Mouse (Mus musculus) heart, embryonic 16.5 days (tissue): ENCODE measurements around the gene Hcn3. TPM values are rescaled to one million over a fixed set of nuclear protein-coding genes. Genes with fewer than 3 reads are reported as not detected.

Source experiments
- ATAC-seq: fragments of 200-750 bp; cut with Nextera tagmentation; replicated peaks from 2 replicates; pipeline ENCODE4 v1.8.0; 2017; ENCODE audit warnings: moderate number of reproducible peaks; ENCODE audit not compliant: insufficient read depth, low FRiP score; ENCODE audit errors: extremely low read depth
- H3K27ac ChIP-seq: fragments of 300-500 bp; sonication (generic); 2 replicates; pipeline ENCODE4 v1.5.1; 2014; ENCODE audit warnings: mild to moderate bottlenecking, low read length, control low read depth, moderate library complexity
- H3K27me3 ChIP-seq: fragments of 300-500 bp; sonication (generic); 2 replicates; pipeline ENCODE4 v1.6.1; 2014; ENCODE audit warnings: low read length, mixed read lengths; ENCODE audit not compliant: control insufficient read depth, insufficient read depth
- H3K36me3 ChIP-seq: fragments of 300-500 bp; sonication (generic); 2 replicates; pipeline ENCODE4 v1.6.1; 2014; ENCODE audit not compliant: control insufficient read depth, insufficient read depth
- H3K4me1 ChIP-seq: fragments of 300-500 bp; sonication (generic); 2 replicates; pipeline ENCODE4 v1.6.1; 2014; ENCODE audit warnings: low read length, mixed read lengths; ENCODE audit not compliant: control insufficient read depth, insufficient read depth
- H3K4me2 ChIP-seq: fragments of 300-500 bp; sonication (generic); 2 replicates; pipeline ENCODE4 v1.6.1; 2014; ENCODE audit warnings: low read depth, mild to moderate bottlenecking, control low read depth, low read length
- H3K4me3 ChIP-seq: fragments of 300-500 bp; sonication (generic); 2 replicates; pipeline ENCODE4 v1.5.1; 2014; ENCODE audit warnings: mild to moderate bottlenecking, control low read depth, low read length
- H3K9ac ChIP-seq: fragments of 300-500 bp; sonication (generic); 2 replicates; pipeline ENCODE4 v1.6.1; 2014; ENCODE audit warnings: low read length, control low read depth
- H3K9me3 ChIP-seq: fragments of 300-500 bp; sonication (generic); replicated peaks from 2 replicates; pipeline ENCODE4 v1.6.1; 2016; ENCODE audit warnings: low read length; ENCODE audit not compliant: control insufficient read depth
- WGBS: fragments of 180-500 bp; shearing (Covaris S2); extraction: QIAGEN DNeasy Blood & Tissue Kit; methylation state at CpG from one replicate; pipeline ENCODE4 v1.1.7; 2014; 5-methylcytosine and 5-hydroxymethylcytosine counted together
- polyA plus RNA-seq: library from polyadenylated mRNA; unstranded; fragments of >200 nt; fragmentation: Nextera tagmentation; extraction: Ambion mirVana; gene quantifications from 2 replicates; pipeline ENCODE4 v1.2.1, GENCODE M21; 2015

Gene Hcn3
- polyA plus RNA-seq, 1 experiment from 2014 or later: 0.76 TPM

DNA sequence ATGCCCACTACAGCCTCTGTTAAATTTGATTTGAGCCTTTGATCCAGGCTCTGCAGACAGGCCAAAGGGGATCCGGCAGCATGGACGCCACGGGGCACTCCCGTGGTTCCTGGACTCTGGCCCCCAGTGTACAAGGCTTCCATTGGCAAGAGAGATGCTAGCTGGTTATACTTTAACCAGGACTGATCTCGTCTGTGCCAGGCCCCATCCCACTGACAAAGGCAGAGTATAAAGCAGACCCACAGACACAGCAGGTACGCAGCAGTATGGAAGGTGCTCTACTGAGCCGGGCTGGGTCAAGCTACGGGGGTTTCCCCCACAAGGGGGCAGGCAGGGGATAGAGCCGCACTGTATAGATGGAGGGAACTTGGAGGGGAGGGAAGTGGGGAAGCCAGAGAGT, 23.6 kb downstream of the Hcn3 start:
- Histone ChIP-seq H3K27ac (no peak overlapping the region), H3K27me3 (0 out of 2 replicates have a peak, but pooled peaks cover 4% of the 10 kb centered on the region), H3K9me3 (no peaks in the 10 kb centered on the region), H3K4me2 (no peak overlapping the region), H3K9ac (no peak overlapping the region), H3K4me3 (no peak overlapping the region), H3K4me1 (peaks cover 3% of the 10 kb centered on the region; the same call in 1 of the 2 replicates), H3K36me3 (no peaks in the 10 kb centered on the region)
- WGBS: 39% methylated on average over 9 of the region's 9 CpGs
- no peak for ATAC-seq

DNA sequence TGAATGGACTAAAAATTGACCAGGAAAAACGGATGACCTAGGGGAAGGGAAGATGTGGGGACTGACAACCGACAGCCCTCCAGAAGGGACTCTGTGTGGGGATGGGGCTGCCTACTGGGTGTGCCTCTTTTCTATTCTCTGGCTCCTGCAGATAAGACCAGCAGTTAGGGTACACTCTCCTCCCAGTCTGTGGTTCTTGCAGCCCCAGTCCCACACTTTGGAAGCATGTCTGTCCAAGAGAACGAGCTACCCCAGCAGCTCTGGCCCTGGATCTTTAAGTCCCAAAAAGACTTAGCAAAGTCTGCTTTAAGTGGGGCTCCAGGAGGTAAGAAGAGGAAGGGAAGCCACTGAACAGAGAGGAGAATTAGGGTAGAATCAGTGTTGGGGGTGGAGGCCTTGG, 24.0 kb downstream of the Hcn3 start, which contains the start of gene Pklr:
TSS of gene Pklr (plus strand) at position 185 of the 400 bp plus-strand sequence.
- H3K9me3 ChIP-seq: no peaks in the 10 kb centered on the region
- no peak within 1 kb of the TSS for H3K4me2 ChIP-seq
- 52% methylated on average over 3 of the region's 3 CpGs for WGBS
- H3K36me3 ChIP-seq: no peaks in the 10 kb centered on the region
- H3K9ac ChIP-seq: no peak within 1 kb of the TSS
- H3K4me3 ChIP-seq: no peak within 1 kb of the TSS
- no peak for ATAC-seq
- no peak within 1 kb of the TSS for H3K27ac ChIP-seq
- H3K27me3 ChIP-seq: 0 out of 2 replicates have a peak, but pooled peaks cover 4% of the 10 kb centered on the region
- peaks cover 3% of the 10 kb centered on the region; the same call in 1 of the 2 replicates for H3K4me1 ChIP-seq

DNA sequence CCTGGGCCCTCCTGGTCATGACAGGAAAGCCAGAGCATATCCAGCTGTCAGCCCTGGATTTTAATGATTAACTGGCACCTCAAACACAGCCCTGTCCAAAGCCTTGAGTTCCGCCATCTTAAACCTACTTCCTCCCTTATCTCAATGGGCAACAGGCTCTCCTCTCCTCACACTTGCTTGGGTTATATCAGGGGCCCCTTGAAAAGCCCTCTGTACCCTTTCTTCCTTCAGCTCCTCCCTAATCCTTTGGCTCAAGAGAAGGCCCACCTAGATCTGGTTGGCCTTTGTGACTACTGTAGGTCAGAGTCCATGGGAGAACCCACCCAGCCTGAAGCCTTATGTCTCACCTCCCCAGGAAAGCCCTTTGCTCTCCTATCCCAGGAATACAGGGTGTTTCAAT, 26.2 kb downstream of the Hcn3 start:
- H3K27ac ChIP-seq: no peak overlapping the region
- ATAC-seq: no peak

DNA sequence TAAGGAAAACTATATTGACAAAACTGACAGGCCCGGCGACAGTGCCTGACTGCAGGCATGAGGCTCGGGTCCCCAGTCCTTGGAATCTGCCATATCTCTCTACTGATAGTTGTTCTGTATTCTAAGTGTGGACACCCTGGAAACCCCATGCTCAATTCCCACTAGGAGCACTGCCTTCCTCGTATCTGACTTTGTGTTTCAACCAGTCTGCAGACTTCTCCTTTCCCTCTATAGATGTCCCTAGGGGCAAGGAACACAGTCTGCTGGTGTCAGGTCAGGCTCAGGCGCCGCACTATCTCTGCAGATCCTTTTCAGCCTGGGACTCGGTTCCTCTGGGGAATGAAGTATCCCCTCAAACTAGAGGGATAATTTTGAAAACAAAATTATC, 26.9 kb downstream of the Hcn3 start:
- Histone ChIP-seq H3K4me3 (no peak overlapping the region), H3K27me3 (0 out of 2 replicates have a peak, but pooled peaks cover 4% of the 10 kb centered on the region), H3K27ac (no peak overlapping the region), H3K4me1 (peaks cover 3% of the 10 kb centered on the region; the same call in 1 of the 2 replicates), H3K9ac (no peak overlapping the region), H3K36me3 (no peaks in the 10 kb centered on the region), H3K9me3 (no peaks in the 10 kb centered on the region), H3K4me2 (no peak overlapping the region)
- ATAC-seq: no peak
- WGBS: 45% methylated on average over 7 of the region's 7 CpGs

More for the DNA sequence above, 26.2 kb downstream of the Hcn3 start:
- Histone ChIP-seq H3K4me1 (peaks cover 3% of the 10 kb centered on the region; the same call in 1 of the 2 replicates), H3K9ac (no peak overlapping the region), H3K27me3 (0 out of 2 replicates have a peak, but pooled peaks cover 4% of the 10 kb centered on the region), H3K4me3 (no peak overlapping the region), H3K36me3 (no peaks in the 10 kb centered on the region), H3K4me2 (no peak overlapping the region), H3K9me3 (no peaks in the 10 kb centered on the region)
- WGBS: 45% methylated on average over 1 of the region's 1 CpGs

DNA sequence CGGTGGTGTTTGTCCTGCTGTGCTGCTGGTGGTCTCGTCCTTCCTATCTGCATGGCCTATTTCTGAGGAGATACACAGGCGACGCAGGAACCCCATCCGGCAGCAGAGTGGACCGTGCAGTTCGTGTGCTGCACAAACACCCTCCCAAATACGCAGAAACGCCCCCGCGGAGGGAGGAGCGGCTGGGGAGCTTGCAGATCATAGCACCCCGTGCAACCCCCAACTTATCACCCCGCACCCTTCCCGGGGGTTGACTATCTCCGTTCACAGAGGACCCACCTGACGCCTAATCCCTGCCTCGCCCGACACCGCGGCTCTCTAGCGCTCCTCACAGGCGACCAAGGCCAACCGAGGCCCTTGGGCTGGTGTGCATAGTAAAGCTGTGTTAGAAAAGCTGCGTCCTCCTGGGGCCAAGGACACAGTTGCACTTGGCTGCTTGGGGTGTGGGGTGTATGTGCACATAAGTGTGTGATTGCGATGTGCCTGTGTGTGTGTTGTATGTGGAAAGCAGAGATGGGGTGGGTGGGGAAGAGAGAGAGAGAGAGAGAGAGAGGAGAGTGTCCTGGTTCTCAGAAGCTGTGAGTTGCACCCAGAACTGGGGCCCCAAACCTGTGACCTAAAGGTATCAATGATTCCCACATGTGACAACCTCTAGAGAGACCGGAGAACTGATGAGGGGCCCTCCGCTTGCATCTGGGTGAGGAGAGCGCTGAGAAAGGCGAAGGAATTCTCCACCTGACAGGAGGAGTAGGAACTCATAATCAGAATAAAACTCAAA, 27.5 kb downstream of the Hcn3 start:
- Histone ChIP-seq H3K4me2 (peak overlapping the region; percentile 70), H3K9me3 (no peaks in the 10 kb centered on the region), H3K27ac (no peak overlapping the region), H3K4me1 (peaks cover 3% of the 10 kb centered on the region; the same call in 1 of the 2 replicates), H3K36me3 (no peaks in the 10 kb centered on the region), H3K27me3 (0 out of 2 replicates have a peak, but pooled peaks cover 4% of the 10 kb centered on the region), H3K4me3 (peak overlapping the region; percentile 41), H3K9ac (peak overlapping the region; percentile 56)
- ATAC-seq: peak; percentile 45; the same call in 1 of the 2 replicates
- WGBS: 15% methylated on average over 30 of the region's 30 CpGs

DNA sequence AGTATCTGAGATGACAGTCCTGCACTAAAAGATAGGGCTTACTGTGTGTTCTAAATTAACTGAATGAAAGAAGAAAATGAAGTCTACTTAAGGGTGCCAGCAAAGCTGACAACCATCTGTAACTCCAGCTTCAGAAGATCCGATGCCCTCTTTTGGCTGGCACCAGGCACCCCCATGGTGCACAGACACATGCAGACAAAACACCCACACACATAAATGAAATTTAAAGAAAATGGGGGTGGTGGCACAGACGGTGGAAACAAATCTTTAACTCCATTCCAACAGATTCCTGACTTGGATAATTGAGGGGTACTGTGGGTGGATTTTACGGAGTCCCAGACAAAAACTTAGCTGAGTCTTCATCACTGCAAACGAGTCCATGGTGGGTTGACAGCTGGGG, 28.2 kb downstream of the Hcn3 start:
- WGBS: 45% methylated on average over 4 of the region's 4 CpGs
- peak overlapping the region; percentile 41 for H3K4me3 ChIP-seq
- no peak overlapping the region for H3K27ac ChIP-seq
- ATAC-seq: no peak
- no peak overlapping the region; the same call in 1 of the 2 replicates for H3K9ac ChIP-seq
- 0 out of 2 replicates have a peak, but pooled peaks cover 4% of the 10 kb centered on the region for H3K27me3 ChIP-seq
- H3K36me3 ChIP-seq: no peaks in the 10 kb centered on the region
- H3K9me3 ChIP-seq: no peaks in the 10 kb centered on the region
- peak overlapping the region; percentile 70 for H3K4me2 ChIP-seq
- H3K4me1 ChIP-seq: peaks cover 3% of the 10 kb centered on the region; the same call in 1 of the 2 replicates

DNA sequence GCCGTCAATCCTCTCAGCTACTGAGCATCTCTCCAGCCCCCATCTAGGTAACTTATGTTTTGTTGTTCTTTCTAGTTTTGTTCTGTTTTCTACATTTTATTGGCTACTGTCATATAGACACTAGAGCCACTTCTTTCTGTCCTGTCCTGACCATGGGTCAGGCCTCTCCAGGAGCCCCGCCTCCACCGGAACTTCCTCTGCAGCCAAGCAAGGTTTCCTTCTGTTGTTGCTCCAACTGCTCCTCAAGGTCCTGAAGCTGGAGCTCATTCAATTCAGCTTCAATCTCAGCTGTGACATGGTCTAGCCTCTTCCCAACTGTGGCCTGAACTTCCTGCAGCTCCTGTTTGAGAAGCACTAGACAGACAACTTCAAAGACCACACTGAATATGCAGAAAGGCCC, 30.1 kb downstream of the Hcn3 start:
- H3K9me3 ChIP-seq: no peaks in the 10 kb centered on the region
- H3K4me1 ChIP-seq: peaks cover 3% of the 10 kb centered on the region; the same call in 1 of the 2 replicates
- H3K4me2 ChIP-seq: no peak overlapping the region
- no peak overlapping the region for H3K4me3 ChIP-seq
- ATAC-seq: no peak
- H3K27ac ChIP-seq: no peak overlapping the region
- 85% methylated on average over 3 of the region's 3 CpGs for WGBS
- no peak overlapping the region for H3K9ac ChIP-seq
- H3K27me3 ChIP-seq: 0 out of 2 replicates have a peak, but pooled peaks cover 4% of the 10 kb centered on the region
- no peaks in the 10 kb centered on the region for H3K36me3 ChIP-seq

DNA sequence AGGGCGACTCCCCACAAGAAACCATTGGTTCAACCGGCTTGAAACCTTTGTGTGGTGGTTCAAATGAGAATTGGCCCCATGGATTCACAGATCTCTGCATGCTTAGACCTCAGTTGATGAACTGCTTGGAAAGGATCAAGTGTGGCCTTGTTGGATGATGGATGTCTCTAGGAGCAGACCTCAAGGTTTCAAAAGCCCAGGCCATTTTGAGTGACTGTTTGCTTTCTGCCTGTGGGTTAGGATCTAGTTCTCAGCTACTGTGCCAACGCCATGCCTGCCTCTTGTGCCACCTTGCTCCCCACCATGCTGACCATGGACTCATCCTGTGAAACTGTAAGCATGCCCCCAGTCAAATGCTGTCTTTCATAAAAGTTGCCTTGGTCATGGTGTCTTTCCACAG, 34.0 kb downstream of the Hcn3 start:
- no peak overlapping the region for H3K27ac ChIP-seq
- no peak overlapping the region for H3K9ac ChIP-seq
- no peak for ATAC-seq
- H3K9me3 ChIP-seq: no peaks in the 10 kb centered on the region
- H3K36me3 ChIP-seq: no peaks in the 10 kb centered on the region
- peaks cover 7% of the 10 kb centered on the region for H3K4me1 ChIP-seq
- no peak overlapping the region for H3K4me2 ChIP-seq
- WGBS: 82% methylated on average over 3 of the region's 3 CpGs
- H3K4me3 ChIP-seq: no peak overlapping the region
- no peaks in the 10 kb centered on the region for H3K27me3 ChIP-seq

DNA sequence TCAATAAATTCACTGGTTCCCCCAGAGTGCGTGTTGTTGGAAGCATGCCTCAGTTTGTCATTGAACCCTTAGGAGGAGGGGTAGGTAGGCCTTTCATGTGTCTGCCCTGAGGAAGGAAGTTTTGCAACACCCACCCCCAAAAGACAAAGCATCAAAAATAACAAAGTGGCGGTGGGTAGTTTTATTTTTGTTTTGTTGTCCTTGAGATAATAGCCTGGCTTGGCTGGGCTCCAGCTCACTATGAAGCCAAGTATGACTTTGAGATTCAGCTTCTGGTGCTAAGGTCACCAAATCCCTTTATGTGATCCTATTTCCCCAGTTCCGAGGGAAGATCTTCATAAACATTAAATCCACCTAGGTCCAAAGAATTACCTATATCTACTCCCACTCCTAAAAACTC, 35.8 kb downstream of the Hcn3 start:
- Histone ChIP-seq H3K4me1 (peaks cover 7% of the 10 kb centered on the region), H3K9ac (no peak overlapping the region), H3K9me3 (no peaks in the 10 kb centered on the region), H3K27ac (no peak overlapping the region), H3K4me2 (no peak overlapping the region), H3K27me3 (no peaks in the 10 kb centered on the region), H3K4me3 (no peak overlapping the region), H3K36me3 (no peaks in the 10 kb centered on the region)
- WGBS: 44% methylated on average over 3 of the region's 3 CpGs
- no peak for ATAC-seq
